Mouse (Mus musculus) intestine, embryonic 16.5 days (tissue): ENCODE measurements around the gene Lrrn2. TPM values are rescaled to one million over a fixed set of nuclear protein-coding genes. Genes with fewer than 3 reads are reported as not detected.

ENCODE experiments used
- ATAC-seq: fragments of 200-750 bp; cut with Nextera tagmentation; 2 replicates; pipeline ENCODE4 v1.8.0; 2017; ENCODE audit warnings: moderate TSS enrichment, moderate library complexity
- H3K27ac ChIP-seq: fragments of 300-500 bp; sonication (generic); 2 replicates; pipeline ENCODE4 v1.5.1; 2014; ENCODE audit warnings: mild to moderate bottlenecking, low read length
- H3K27me3 ChIP-seq: fragments of 300-500 bp; sonication (generic); replicated peaks from 2 replicates; pipeline ENCODE4 v1.6.1; 2014; ENCODE audit warnings: low read length, control low read depth, mixed read lengths; ENCODE audit not compliant: control insufficient read depth, insufficient read depth
- H3K36me3 ChIP-seq: fragments of 300-500 bp; sonication (generic); 2 replicates; pipeline ENCODE4 v1.6.1; 2014; ENCODE audit warnings: low read length, control low read depth; ENCODE audit not compliant: control insufficient read depth, insufficient read depth
- H3K4me1 ChIP-seq: fragments of 300-500 bp; sonication (generic); 2 replicates; pipeline ENCODE4 v1.6.1; 2014; ENCODE audit warnings: low read length, control low read depth, mixed read lengths; ENCODE audit not compliant: control insufficient read depth, insufficient read depth
- H3K4me2 ChIP-seq: fragments of 300-500 bp; sonication (generic); 2 replicates; pipeline ENCODE4 v1.6.1; 2014; ENCODE audit warnings: low read depth, low read length, control low read depth
- H3K4me3 ChIP-seq: fragments of 300-500 bp; sonication (generic); 2 replicates; pipeline ENCODE4 v1.5.1; 2014; ENCODE audit warnings: mild to moderate bottlenecking, low read length
- H3K9ac ChIP-seq: fragments of 300-500 bp; sonication (generic); 2 replicates; pipeline ENCODE4 v1.6.1; 2014; ENCODE audit warnings: low read depth, low read length
- H3K9me3 ChIP-seq: fragments of 300-500 bp; sonication (generic); 2 replicates; pipeline ENCODE4 v1.6.1; 2016; ENCODE audit warnings: low read length, control low read depth; ENCODE audit not compliant: control insufficient read depth
- WGBS: fragments of 180-500 bp; shearing (Covaris S2); extraction: QIAGEN DNeasy Blood & Tissue Kit; methylation state at CpG from one replicate; pipeline ENCODE4 v1.1.7; 2014; 5-methylcytosine and 5-hydroxymethylcytosine counted together
- polyA plus RNA-seq: library from polyadenylated mRNA; unstranded; fragments of >200 nt; fragmentation: Nextera tagmentation; extraction: Ambion mirVana; gene quantifications from 2 replicates; pipeline ENCODE4 v1.2.1, GENCODE M21; 2015

Lrrn2 gene
- polyA plus RNA-seq = 3.3 and 3.4 TPM in 2 replicates

DNA sequence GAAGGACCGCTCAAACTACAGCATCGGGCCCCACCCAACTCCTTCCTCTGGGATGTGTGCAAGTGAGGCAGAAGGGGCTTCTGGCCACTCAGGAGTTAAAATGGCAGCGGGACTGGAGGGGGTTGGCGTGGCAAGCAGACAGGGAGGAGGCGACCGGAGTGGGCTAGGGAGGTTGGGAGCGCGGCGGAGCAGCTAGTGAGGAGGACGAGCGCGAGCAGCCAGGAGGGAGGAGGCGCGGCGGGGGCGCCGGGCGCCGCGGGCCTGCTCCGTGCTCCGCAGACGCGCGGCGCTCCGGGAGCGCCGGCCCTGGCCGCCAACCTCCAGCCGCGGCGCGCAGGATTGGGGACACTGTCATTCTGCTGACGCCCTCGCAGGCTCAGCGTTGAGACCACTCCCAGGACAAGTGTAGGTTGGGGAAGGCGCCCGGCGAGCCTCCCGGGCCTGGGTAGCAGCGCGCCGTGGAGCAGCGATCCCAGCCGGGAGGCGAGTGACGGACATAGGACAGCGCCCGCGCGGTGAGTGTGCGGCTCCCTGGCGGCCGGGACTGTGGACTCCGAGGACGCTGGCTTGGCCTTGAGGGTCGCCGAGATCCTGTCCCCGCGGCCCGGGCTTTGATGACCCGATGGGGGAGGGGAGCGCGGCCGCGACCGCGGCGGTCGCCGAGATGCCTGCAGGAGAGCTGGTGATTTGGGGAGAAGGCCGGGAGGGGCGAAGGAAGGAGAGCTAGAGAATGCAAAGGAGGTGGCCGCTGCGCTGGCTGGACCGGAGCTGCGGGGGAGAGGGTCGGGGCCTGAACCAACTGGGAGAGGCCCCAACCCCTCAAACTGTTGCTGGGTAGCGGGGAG, at the start of gene Lrrn2:
TSS of gene Lrrn2 (plus strand) at position 113 of the 845 bp plus-strand sequence.
- H3K36me3 ChIP-seq = no peaks in the 10 kb centered on the region
- under 1% methylated on average over 80 of the region's 80 CpGs for WGBS
- no peak within 1 kb of the TSS for H3K27ac ChIP-seq
- no peaks in the 10 kb centered on the region for H3K9me3 ChIP-seq
- peak; percentile 83 for ATAC-seq
- H3K27me3 ChIP-seq = peaks cover 49% of the 10 kb centered on the region
- H3K9ac ChIP-seq = peak within 1 kb of the TSS; percentile 62
- peak within 1 kb of the TSS; percentile 58 for H3K4me3 ChIP-seq
- peaks cover 10% of the 10 kb centered on the region for H3K4me1 ChIP-seq
- H3K4me2 ChIP-seq = peak within 1 kb of the TSS; percentile 91

DNA sequence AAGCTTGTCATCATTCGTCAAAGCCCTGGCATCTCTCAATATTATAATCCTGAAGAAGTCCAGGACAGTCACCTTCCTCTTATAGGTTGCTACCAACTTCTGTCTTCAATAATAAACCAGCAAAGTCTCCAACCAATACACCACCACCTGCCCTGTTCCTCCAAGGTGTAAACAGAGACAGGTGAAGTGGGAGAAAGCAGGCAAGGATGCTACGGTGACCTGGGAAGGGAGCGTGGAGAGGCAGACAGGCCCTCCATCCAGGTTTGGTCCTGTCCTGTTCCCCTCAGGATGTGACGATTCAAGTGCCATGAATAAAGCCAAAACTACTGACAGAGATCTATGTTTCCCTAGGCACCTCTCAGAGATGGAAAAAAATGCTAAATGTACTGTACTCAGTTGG, 48.1 kb upstream of the Lrrn2 start:
- H3K9me3 ChIP-seq = no peaks in the 10 kb centered on the region
- 91% methylated on average over 4 of the region's 4 CpGs for WGBS
- no peaks in the 10 kb centered on the region for H3K4me1 ChIP-seq
- peaks cover 2% of the 10 kb centered on the region; the same call in 1 of the 2 replicates for H3K27me3 ChIP-seq
- H3K9ac ChIP-seq = no peak overlapping the region
- no peak overlapping the region for H3K4me2 ChIP-seq
- H3K27ac ChIP-seq = no peak overlapping the region
- H3K36me3 ChIP-seq = no peaks in the 10 kb centered on the region
- no peak for ATAC-seq
- H3K4me3 ChIP-seq = no peak overlapping the region

- H3K4me3 ChIP-seq = no peak overlapping the region
- H3K27ac ChIP-seq = no peak overlapping the region
- ATAC-seq = no peak
- no peaks in the 10 kb centered on the region for H3K9me3 ChIP-seq
- WGBS = 41% methylated on average over 8 of the region's 8 CpGs
- no peak overlapping the region for H3K4me2 ChIP-seq
- H3K4me1 ChIP-seq = no peaks in the 10 kb centered on the region
- no peaks in the 10 kb centered on the region for H3K36me3 ChIP-seq
- no peak overlapping the region for H3K9ac ChIP-seq
- H3K27me3 ChIP-seq = peaks cover 1% of the 10 kb centered on the region; the same call in 1 of the 2 replicates
Measured at GRCm38 (mm10) chr1:132834037-132834436, 46.0 kb upstream of the Lrrn2 start.

- Histone ChIP-seq H3K27me3 (no peaks in the 10 kb centered on the region), H3K9me3 (no peaks in the 10 kb centered on the region), H3K4me2 (no peak overlapping the region), H3K4me1 (no peaks in the 10 kb centered on the region), H3K9ac (no peak overlapping the region), H3K36me3 (no peaks in the 10 kb centered on the region), H3K27ac (no peak overlapping the region), H3K4me3 (no peak overlapping the region)
- no peak for ATAC-seq
- 65% methylated on average over 8 of the region's 8 CpGs for WGBS
Measured at GRCm38 (mm10) chr1:132836895-132837294, 43.2 kb upstream of the Lrrn2 start.

DNA sequence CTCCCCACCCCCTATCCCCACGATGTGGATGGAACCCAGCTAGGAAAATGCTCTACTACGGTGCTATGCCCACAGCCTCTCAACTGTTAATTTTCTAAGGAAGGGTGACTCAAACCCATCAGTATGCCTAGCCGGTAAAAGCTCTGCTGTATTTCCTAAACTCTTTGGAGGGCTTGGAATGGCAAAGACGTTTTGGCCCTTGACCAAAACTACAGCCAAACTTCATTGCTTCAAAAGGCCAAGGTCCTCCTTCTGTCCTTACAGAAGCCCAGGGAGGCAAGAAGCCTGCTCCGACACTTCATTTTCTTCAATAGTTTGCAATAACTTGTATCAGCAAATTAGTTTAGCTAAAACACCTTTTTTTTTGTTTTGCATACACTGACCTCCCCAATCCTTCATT, 42.4 kb upstream of the Lrrn2 start:
- Histone ChIP-seq H3K9me3 (no peaks in the 10 kb centered on the region), H3K27me3 (no peaks in the 10 kb centered on the region), H3K4me1 (no peaks in the 10 kb centered on the region), H3K4me3 (no peak overlapping the region), H3K36me3 (no peaks in the 10 kb centered on the region), H3K27ac (no peak overlapping the region), H3K4me2 (no peak overlapping the region), H3K9ac (no peak overlapping the region)
- ATAC-seq = no peak
- WGBS = 71% methylated on average over 5 of the region's 5 CpGs

DNA sequence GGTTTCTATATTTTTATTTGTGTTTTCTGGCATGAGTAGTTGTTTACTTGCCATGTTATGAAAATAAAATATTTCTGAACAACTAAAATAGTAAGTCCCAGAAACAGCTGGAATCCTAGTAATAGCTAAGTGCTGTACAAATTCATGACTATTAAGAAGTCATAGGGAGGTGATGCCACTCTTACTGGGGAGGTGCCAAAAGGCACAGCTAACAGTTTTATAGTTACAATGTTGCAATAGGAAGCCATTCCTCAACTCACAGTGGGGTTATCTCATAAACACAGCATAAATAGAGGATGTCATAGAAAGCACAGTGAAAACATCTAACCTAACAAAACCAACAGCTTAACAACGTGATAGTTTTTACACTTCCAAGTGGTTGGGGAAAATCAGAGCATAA, 41.7 kb upstream of the Lrrn2 start:
- no peak overlapping the region for H3K27ac ChIP-seq
- H3K4me1 ChIP-seq = no peaks in the 10 kb centered on the region
- WGBS = 64% methylated on average over 1 of the region's 1 CpGs
- no peaks in the 10 kb centered on the region for H3K27me3 ChIP-seq
- H3K4me2 ChIP-seq = no peak overlapping the region
- H3K9me3 ChIP-seq = no peaks in the 10 kb centered on the region
- no peaks in the 10 kb centered on the region for H3K36me3 ChIP-seq
- H3K9ac ChIP-seq = no peak overlapping the region
- ATAC-seq = no peak
- no peak overlapping the region for H3K4me3 ChIP-seq

- 82% methylated on average over 10 of the region's 10 CpGs for WGBS
- Histone ChIP-seq H3K9ac (no peak overlapping the region), H3K4me1 (no peaks in the 10 kb centered on the region)
Measured at GRCm38 (mm10) chr1:132843612-132844011, 36.5 kb upstream of the Lrrn2 start.

GRCm38 (mm10) chr1:132844088-132844804, 35.8 kb upstream of the Lrrn2 start:
- 83% methylated on average over 20 of the region's 20 CpGs for WGBS
- ATAC-seq = no peak

More at GRCm38 (mm10) chr1:132843612-132844011, 36.5 kb upstream of the Lrrn2 start:
- ATAC-seq = no peak
- Histone ChIP-seq H3K27me3 (no peaks in the 10 kb centered on the region), H3K4me3 (no peak overlapping the region), H3K27ac (no peak overlapping the region), H3K4me2 (no peak overlapping the region), H3K36me3 (no peaks in the 10 kb centered on the region), H3K9me3 (no peaks in the 10 kb centered on the region)

GRCm38 (mm10) chr1:132845766-132846165, 34.3 kb upstream of the Lrrn2 start:
- H3K4me1 ChIP-seq = no peaks in the 10 kb centered on the region
- WGBS = 85% methylated on average over 8 of the region's 8 CpGs
- no peak overlapping the region for H3K4me3 ChIP-seq
- H3K36me3 ChIP-seq = no peaks in the 10 kb centered on the region
- H3K27me3 ChIP-seq = no peaks in the 10 kb centered on the region
- no peak overlapping the region for H3K9ac ChIP-seq
- H3K9me3 ChIP-seq = no peaks in the 10 kb centered on the region
- ATAC-seq = no peak
- H3K27ac ChIP-seq = no peak overlapping the region
- H3K4me2 ChIP-seq = no peak overlapping the region

More at GRCm38 (mm10) chr1:132844088-132844804, 35.8 kb upstream of the Lrrn2 start:
- H3K4me3 ChIP-seq = no peak overlapping the region
- no peak overlapping the region for H3K4me2 ChIP-seq
- H3K9ac ChIP-seq = no peak overlapping the region
- H3K27ac ChIP-seq = no peak overlapping the region
- no peaks in the 10 kb centered on the region for H3K27me3 ChIP-seq
- H3K36me3 ChIP-seq = no peaks in the 10 kb centered on the region
- H3K9me3 ChIP-seq = no peaks in the 10 kb centered on the region
- H3K4me1 ChIP-seq = no peaks in the 10 kb centered on the region
